ENCODE assay signal across 15 mouse cellular contexts in the genomic region with DNA sequence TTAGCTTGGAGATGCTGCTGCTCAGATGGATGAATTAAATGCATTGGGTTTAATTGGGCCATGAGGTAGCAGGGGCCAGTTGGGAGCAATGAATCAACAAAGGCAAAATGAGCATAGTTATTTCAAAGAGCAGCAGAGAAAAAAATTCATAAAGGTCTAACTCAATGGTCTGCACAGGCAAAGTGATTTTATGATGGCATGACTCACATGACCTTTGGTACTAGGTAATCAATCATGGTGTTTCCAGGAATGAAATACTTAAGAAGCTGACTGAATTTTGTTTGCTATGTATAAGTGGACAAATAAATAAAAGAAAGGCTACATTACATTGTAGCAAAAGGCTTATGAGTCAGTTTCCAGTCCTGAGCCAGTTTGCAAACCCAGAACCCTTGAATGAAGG.
"Had no signal": no experiment of that assay in that cellular context is flagged by ENCODE, and none has a peak within 500 bp of the region (broad histone marks: within the 10 kb centered on the region; RNA-seq: fewer than 3 reads in every experiment).

No protein-coding gene starts in this region.

- H3K4me1 ChIP-seq: midbrain, embryonic 10.5 days; midbrain, embryonic 12.5 days; neural tube, embryonic 13.5 days; neural tube, embryonic 15.5 days had no signal

- H3K9me3 ChIP-seq: midbrain, embryonic 10.5 days; midbrain, embryonic 12.5 days; neural tube, embryonic 13.5 days; neural tube, embryonic 15.5 days had no signal

- H3K27me3 ChIP-seq: midbrain, embryonic 12.5 days; neural tube, embryonic 13.5 days; neural tube, embryonic 15.5 days had no signal

- H3K36me3 ChIP-seq: midbrain, embryonic 10.5 days; midbrain, embryonic 12.5 days; neural tube, embryonic 13.5 days; neural tube, embryonic 15.5 days had no signal

- H3K27ac ChIP-seq: midbrain, embryonic 10.5 days; midbrain, embryonic 12.5 days; neural tube, embryonic 13.5 days; neural tube, embryonic 15.5 days had no signal

- H3K9ac ChIP-seq: lung, embryonic 14.5 days; midbrain, embryonic 12.5 days; neural tube, embryonic 13.5 days; neural tube, embryonic 15.5 days had no signal

- H3K4me3 ChIP-seq: midbrain, embryonic 10.5 days; midbrain, embryonic 12.5 days; myocyte; neural tube, embryonic 13.5 days; neural tube, embryonic 15.5 days had no signal

- DNase-seq: lung, adult 18-20 months; lung, embryonic 14.5 days; lung, postnatal 10 days; lung, postnatal 4 days; midbrain, embryonic 14.5 days; right cerebral cortex, postnatal 14 days; thymus, adult 2 months; thymus, postnatal 25 days; thymus, postnatal 4 days had no signal

- ATAC-seq: midbrain, embryonic 16.5 days had no signal

- H3K4me2 ChIP-seq: lung, embryonic 14.5 days; midbrain, embryonic 12.5 days; neural tube, embryonic 13.5 days; neural tube, embryonic 15.5 days had no signal
